Mouse (Mus musculus) ES-Bruce4 (cell line): ENCODE results near the gene Hoxb6. TPM values are rescaled to one million over a fixed set of nuclear protein-coding genes. Genes with fewer than 3 reads are reported as not detected.
A peak's percentile ranks its signal among the peaks of the same experiment; 100 is the strongest.

Source experiments
- H3K27ac ChIP-seq: 2 replicates; pipeline ENCODE4 v1.5.1; 2012; ENCODE audit warnings: low read length, inconsistent platforms; ENCODE audit not compliant: insufficient read depth
- H3K27me3 ChIP-seq: 2 replicates; pipeline ENCODE4 v1.6.1; 2012; ENCODE audit warnings: mild to moderate bottlenecking, low read length, inconsistent platforms; ENCODE audit not compliant: control insufficient read depth, poor library complexity, insufficient read depth, severe bottlenecking
- H3K36me3 ChIP-seq: 2 replicates; pipeline ENCODE4 v1.6.1; 2012; ENCODE audit warnings: inconsistent platforms, mild to moderate bottlenecking, low read length, moderate library complexity; ENCODE audit not compliant: control insufficient read depth, poor library complexity, insufficient read depth, severe bottlenecking
- H3K4me1 ChIP-seq: one replicate; pipeline ENCODE4 v1.8.1; 2011; ENCODE audit warnings: low read length; ENCODE audit not compliant: control insufficient read depth, insufficient read depth
- H3K4me3 ChIP-seq: 2 replicates; pipeline ENCODE4 v1.5.1; 2011; ENCODE audit warnings: low read depth, mild to moderate bottlenecking, low read length
- H3K9ac ChIP-seq: 2 replicates; pipeline ENCODE4 v1.6.1; 2012; ENCODE audit warnings: low read depth, mild to moderate bottlenecking, inconsistent platforms; ENCODE audit not compliant: poor library complexity, severe bottlenecking
- H3K9me3 ChIP-seq: replicated peaks from 2 replicates; pipeline ENCODE4 v1.6.1; 2012; ENCODE audit warnings: mild to moderate bottlenecking, low read length, inconsistent platforms; ENCODE audit not compliant: control insufficient read depth, poor library complexity, insufficient read depth, severe bottlenecking
- CTCF ChIP-seq: IDR thresholded peaks from one replicate; pipeline ENCODE4 v1.8.1; 2011; ENCODE audit warnings: low read depth, low read length
- EP300 ChIP-seq: IDR thresholded peaks from 2 replicates; pipeline ENCODE4 v1.6.1; 2011; ENCODE audit warnings: low read depth, low read length; ENCODE audit not compliant: insufficient read depth
- POLR2A ChIP-seq: IDR thresholded peaks from one replicate; pipeline ENCODE4 v1.8.1; 2011; ENCODE audit warnings: low read length; ENCODE audit not compliant: insufficient read depth
- polyA plus RNA-seq: library from polyadenylated mRNA; stranded (reverse); fragments of >200 nt; gene quantifications from 2 replicates; pipeline ENCODE4 v1.2.4, GENCODE M21; 2011; ENCODE audit warnings: low read depth; ENCODE audit not compliant: missing spikeins, insufficient read depth, insufficient read length

Gene Hoxb6
- polyA plus RNA-seq, 1 experiment = not detected

GRCm38 (mm10) chr11:96306908-96307269 is 14.6 kb downstream of the Hoxb6 start:
- Histone ChIP-seq H3K4me1 (no peaks in the 10 kb centered on the region), H3K36me3 (no peaks in the 10 kb centered on the region), H3K27me3 (peaks cover 61% of the 10 kb centered on the region), H3K9ac (no peak overlapping the region), H3K9me3 (no peaks in the 10 kb centered on the region), H3K27ac (no peak overlapping the region), H3K4me3 (no peak overlapping the region)
- TF ChIP-seq EP300 (no peak), CTCF (no peak)

DNA sequence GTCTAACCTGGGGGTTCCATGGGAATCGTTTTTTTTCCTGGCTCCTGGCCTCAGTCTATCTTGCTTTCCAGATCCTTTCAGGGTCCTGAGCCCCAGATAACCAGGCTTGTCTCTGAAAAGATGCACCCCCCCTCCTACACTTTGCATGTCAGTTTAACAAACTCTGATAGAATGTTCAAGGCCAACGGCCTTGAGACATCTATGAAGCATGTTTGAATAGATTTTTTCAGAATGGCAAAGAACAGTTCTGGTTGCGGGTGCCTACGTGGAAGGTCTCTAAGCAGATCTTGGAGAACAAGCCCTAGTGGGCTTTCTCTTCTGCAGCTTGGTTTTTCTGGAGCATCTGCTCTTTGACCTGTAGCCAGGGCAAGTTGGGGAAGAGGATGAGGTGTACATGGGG is 16.5 kb downstream of the Hoxb6 start:
- Histone ChIP-seq H3K9me3 (no peaks in the 10 kb centered on the region), H3K36me3 (no peaks in the 10 kb centered on the region), H3K27me3 (peaks cover 64% of the 10 kb centered on the region), H3K27ac (no peak overlapping the region), H3K9ac (no peak overlapping the region), H3K4me3 (no peak overlapping the region), H3K4me1 (no peaks in the 10 kb centered on the region)
- no peak for TF ChIP-seq POLR2A

GRCm38 (mm10) chr11:96309288-96309687 is 17.0 kb downstream of the Hoxb6 start:
- Histone ChIP-seq H3K4me1 (no peaks in the 10 kb centered on the region), H3K9ac (no peak overlapping the region), H3K4me3 (no peak overlapping the region), H3K27me3 (peaks cover 64% of the 10 kb centered on the region), H3K36me3 (no peaks in the 10 kb centered on the region), H3K27ac (no peak overlapping the region), H3K9me3 (no peaks in the 10 kb centered on the region)
- TF ChIP-seq CTCF = no peak

DNA sequence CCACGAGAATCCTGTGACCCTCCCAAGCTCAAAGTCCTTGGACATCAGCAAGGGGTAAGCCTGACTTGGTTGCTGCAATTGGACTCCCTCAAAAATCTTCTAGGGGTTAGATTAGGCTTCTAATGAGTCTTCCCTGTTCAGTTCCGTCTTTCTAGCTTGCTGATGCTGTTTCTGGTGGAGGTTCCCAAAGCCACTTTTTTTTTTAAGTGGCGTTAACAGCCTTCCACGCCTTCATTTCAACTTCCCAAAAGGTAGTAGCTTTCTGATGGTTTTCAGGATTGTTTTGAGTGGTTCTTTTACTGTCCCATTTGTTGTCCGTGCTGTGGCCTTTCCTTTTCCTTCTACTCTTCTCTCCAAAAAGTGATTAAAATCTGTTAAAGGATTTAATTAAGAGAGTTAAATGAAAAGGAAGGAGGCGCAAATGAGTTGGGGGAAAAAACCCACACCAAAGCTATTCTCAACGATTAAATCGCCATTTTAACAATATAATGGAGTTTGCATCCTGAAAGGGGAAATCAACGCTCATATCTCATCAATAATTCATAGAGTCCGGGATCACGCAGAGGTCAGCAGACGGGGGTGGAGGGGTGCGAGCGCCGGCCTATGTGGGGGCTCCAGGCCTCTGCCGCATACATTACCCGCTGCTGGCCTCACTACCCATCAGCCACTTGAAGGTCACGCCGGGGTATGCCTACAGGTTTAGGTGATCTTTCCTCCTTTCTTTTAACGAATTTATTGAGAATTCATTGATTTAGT is 18.1 kb downstream of the Hoxb6 start:
- Histone ChIP-seq H3K4me3 (no peak overlapping the region), H3K4me1 (no peaks in the 10 kb centered on the region), H3K27ac (no peak overlapping the region), H3K9ac (no peak overlapping the region), H3K9me3 (no peaks in the 10 kb centered on the region), H3K36me3 (no peaks in the 10 kb centered on the region), H3K27me3 (peaks cover 66% of the 10 kb centered on the region)
- TF ChIP-seq CTCF = no peak

- H3K4me3 ChIP-seq = no peak overlapping the region
Measured at GRCm38 (mm10) chr11:96311097-96311496, 18.8 kb downstream of the Hoxb6 start.

GRCm38 (mm10) chr11:96311520-96312417 is 19.5 kb downstream of the Hoxb6 start:
- H3K4me1 ChIP-seq = no peaks in the 10 kb centered on the region
- no peaks in the 10 kb centered on the region for H3K36me3 ChIP-seq
- no peak overlapping the region for H3K9ac ChIP-seq
- H3K4me3 ChIP-seq = no peak overlapping the region
- TF ChIP-seq EP300 = no peak
- no peak for TF ChIP-seq POLR2A
- peak; percentile 74 for TF ChIP-seq CTCF
- H3K27me3 ChIP-seq = peaks cover 65% of the 10 kb centered on the region
- no peak overlapping the region for H3K27ac ChIP-seq
- H3K9me3 ChIP-seq = no peaks in the 10 kb centered on the region

More at GRCm38 (mm10) chr11:96311097-96311496, 18.8 kb downstream of the Hoxb6 start:
- Histone ChIP-seq H3K9me3 (no peaks in the 10 kb centered on the region), H3K9ac (no peak overlapping the region), H3K27me3 (peaks cover 64% of the 10 kb centered on the region), H3K27ac (no peak overlapping the region), H3K36me3 (no peaks in the 10 kb centered on the region), H3K4me1 (no peaks in the 10 kb centered on the region)
- TF ChIP-seq POLR2A (no peak), CTCF (no peak), EP300 (no peak)
